Mouse (Mus musculus): Measurements from ENCODE around the gene Pbx1. TPM values are rescaled to one million over a fixed set of nuclear protein-coding genes. Genes with fewer than 3 reads are reported as not detected.

Pbx1 gene
- polyA plus RNA-seq, 2 experiments: 26.5 to 48.2 TPM

- 55% methylated on average over 9 of the region's 9 CpGs for WGBS
- H3K9me3 ChIP-seq (ENCODE audit: control insufficient read depth, low read length): no peaks in the 10 kb centered on the region
- no peak overlapping the region for H3K4me2 ChIP-seq (replicated peaks; ENCODE audit: low read depth, low read length, severe bottlenecking)
- H3K36me3 ChIP-seq (ENCODE audit: control insufficient read depth, insufficient read depth, low read length): no peaks in the 10 kb centered on the region
- peaks cover 4% of the 10 kb centered on the region; the same call in 1 of the 2 replicates for H3K27me3 ChIP-seq (ENCODE audit: control insufficient read depth, insufficient read depth, low read length)
- ATAC-seq (ENCODE audit: low FRiP score, low read depth) (no peak), DNase-seq (ENCODE audit: low spot score) (no peak)
- H3K4me1 ChIP-seq (ENCODE audit: control insufficient read depth, insufficient read depth, low read length): peaks cover 26% of the 10 kb centered on the region
- H3K27ac ChIP-seq (replicated peaks; ENCODE audit: low read depth, low read length): no peak overlapping the region
- TF ChIP-seq POLR2A (IDR thresholded peaks at IDR 0.05; ENCODE audit: borderline replicate concordance, extremely low read depth, insufficient read depth, insufficient read length): no peak
- H3K4me3 ChIP-seq (replicated peaks; ENCODE audit: low read length): no peak overlapping the region
- H3K9ac ChIP-seq (ENCODE audit: low read depth, low read length, severe bottlenecking): no peak overlapping the region
These were observed 147.4 kb downstream of the Pbx1 start for GRCm38 (mm10) chr1:168284566-168285141.

GRCm38 (mm10) chr1:168283841-168284565, 148.1 kb downstream of the Pbx1 start:
- no peak overlapping the region for H3K9ac ChIP-seq (ENCODE audit: low read depth, low read length, severe bottlenecking)
- H3K4me2 ChIP-seq (replicated peaks; ENCODE audit: low read depth, low read length, severe bottlenecking): no peak overlapping the region
- ATAC-seq (ENCODE audit: low FRiP score, low read depth): no peak
- H3K27ac ChIP-seq (replicated peaks; ENCODE audit: low read depth, low read length): no peak overlapping the region
- peaks cover 4% of the 10 kb centered on the region; the same call in 1 of the 2 replicates for H3K27me3 ChIP-seq (ENCODE audit: control insufficient read depth, insufficient read depth, low read length)
- 65% methylated on average over 15 of the region's 15 CpGs for WGBS
- TF ChIP-seq POLR2A (IDR thresholded peaks at IDR 0.05; ENCODE audit: borderline replicate concordance, extremely low read depth, insufficient read depth, insufficient read length): no peak
- no peaks in the 10 kb centered on the region for H3K9me3 ChIP-seq (ENCODE audit: control insufficient read depth, low read length)
- no peaks in the 10 kb centered on the region for H3K36me3 ChIP-seq (ENCODE audit: control insufficient read depth, insufficient read depth, low read length)
- peaks cover 26% of the 10 kb centered on the region for H3K4me1 ChIP-seq (ENCODE audit: control insufficient read depth, insufficient read depth, low read length)
- no peak overlapping the region for H3K4me3 ChIP-seq (replicated peaks; ENCODE audit: low read length)
- DNase-seq (ENCODE audit: low spot score): no peak

- Histone ChIP-seq H3K9me3 (ENCODE audit: control insufficient read depth, low read length) (no peaks in the 10 kb centered on the region), H3K36me3 (ENCODE audit: control insufficient read depth, insufficient read depth, low read length) (no peaks in the 10 kb centered on the region), H3K9ac (ENCODE audit: low read depth, low read length, severe bottlenecking) (no peak overlapping the region), H3K27me3 (ENCODE audit: control insufficient read depth, insufficient read depth, low read length) (peaks cover 4% of the 10 kb centered on the region; the same call in 1 of the 2 replicates), H3K4me2 (replicated peaks; ENCODE audit: low read depth, low read length, severe bottlenecking) (no peak overlapping the region), H3K4me3 (replicated peaks; ENCODE audit: low read length) (no peak overlapping the region), H3K4me1 (ENCODE audit: control insufficient read depth, insufficient read depth, low read length) (peaks cover 24% of the 10 kb centered on the region), H3K27ac (replicated peaks; ENCODE audit: low read depth, low read length) (no peak overlapping the region)
- WGBS: 58% methylated on average over 2 of the region's 2 CpGs
- no peak for DNase-seq (ENCODE audit: low spot score)
- no peak for TF ChIP-seq POLR2A (IDR thresholded peaks at IDR 0.05; ENCODE audit: borderline replicate concordance, extremely low read depth, insufficient read depth, insufficient read length)
- no peak for ATAC-seq (ENCODE audit: low FRiP score, low read depth)
These were observed 148.6 kb downstream of the Pbx1 start for GRCm38 (mm10) chr1:168283421-168283820.

- no peak overlapping the region for H3K27ac ChIP-seq (replicated peaks; ENCODE audit: low read depth, low read length)
- no peak overlapping the region for H3K4me2 ChIP-seq (replicated peaks; ENCODE audit: low read depth, low read length, severe bottlenecking)
These were observed 156.4 kb downstream of the Pbx1 start for GRCm38 (mm10) chr1:168275678-168276077.

GRCm38 (mm10) chr1:168274296-168274695, 157.8 kb downstream of the Pbx1 start:
- Histone ChIP-seq H3K4me3 (replicated peaks; ENCODE audit: low read length) (no peak overlapping the region), H3K4me2 (replicated peaks; ENCODE audit: low read depth, low read length, severe bottlenecking) (no peak overlapping the region), H3K9me3 (ENCODE audit: control insufficient read depth, low read length) (no peaks in the 10 kb centered on the region), H3K36me3 (ENCODE audit: control insufficient read depth, insufficient read depth, low read length) (no peaks in the 10 kb centered on the region), H3K9ac (ENCODE audit: low read depth, low read length, severe bottlenecking) (no peak overlapping the region), H3K27ac (replicated peaks; ENCODE audit: low read depth, low read length) (no peak overlapping the region), H3K4me1 (ENCODE audit: control insufficient read depth, insufficient read depth, low read length) (peaks cover 16% of the 10 kb centered on the region), H3K27me3 (ENCODE audit: control insufficient read depth, insufficient read depth, low read length) (no peaks in the 10 kb centered on the region)
- no peak for TF ChIP-seq POLR2A (IDR thresholded peaks at IDR 0.05; ENCODE audit: borderline replicate concordance, extremely low read depth, insufficient read depth, insufficient read length)
- ATAC-seq (ENCODE audit: low FRiP score, low read depth) (no peak), DNase-seq (ENCODE audit: low spot score) (no peak)
- WGBS: 96% methylated on average over 4 of the region's 4 CpGs

More at GRCm38 (mm10) chr1:168275678-168276077, 156.4 kb downstream of the Pbx1 start:
- Histone ChIP-seq H3K9ac (ENCODE audit: low read depth, low read length, severe bottlenecking) (no peak overlapping the region), H3K9me3 (ENCODE audit: control insufficient read depth, low read length) (no peaks in the 10 kb centered on the region), H3K4me1 (ENCODE audit: control insufficient read depth, insufficient read depth, low read length) (peaks cover 16% of the 10 kb centered on the region), H3K4me3 (replicated peaks; ENCODE audit: low read length) (no peak overlapping the region), H3K27me3 (ENCODE audit: control insufficient read depth, insufficient read depth, low read length) (no peaks in the 10 kb centered on the region), H3K36me3 (ENCODE audit: control insufficient read depth, insufficient read depth, low read length) (no peaks in the 10 kb centered on the region)
- TF ChIP-seq POLR2A (IDR thresholded peaks at IDR 0.05; ENCODE audit: borderline replicate concordance, extremely low read depth, insufficient read depth, insufficient read length): no peak
- no peak for ATAC-seq (ENCODE audit: low FRiP score, low read depth)
- no peak for DNase-seq (ENCODE audit: low spot score)
- 51% methylated on average over 5 of the region's 5 CpGs for WGBS
